Mouse (Mus musculus) myocyte (in vitro differentiated cells): ENCODE results near the gene Adcy7.

Experiments used
- MAX ChIP-seq: IDR thresholded peaks from one replicate; pipeline ENCODE4 v1.6.1; 2011; ENCODE audit warnings: low read depth, mild to moderate bottlenecking, control low read depth
- POLR2A ChIP-seq: IDR thresholded peaks from one replicate; pipeline ENCODE4 v1.6.1; 2011; ENCODE audit warnings: low read depth, mild to moderate bottlenecking, control low read depth, moderate library complexity; ENCODE audit not compliant: insufficient read length
- TCF12 ChIP-seq: IDR thresholded peaks from one replicate; pipeline ENCODE4 v1.6.1; 2011; ENCODE audit warnings: mild to moderate bottlenecking, control low read depth; ENCODE audit not compliant: poor library complexity, insufficient read depth, severe bottlenecking
- TCF3 ChIP-seq: IDR thresholded peaks from one replicate; pipeline ENCODE4 v1.6.1; 2011; ENCODE audit warnings: low read depth, control low read depth; ENCODE audit not compliant: insufficient read length

DNA sequence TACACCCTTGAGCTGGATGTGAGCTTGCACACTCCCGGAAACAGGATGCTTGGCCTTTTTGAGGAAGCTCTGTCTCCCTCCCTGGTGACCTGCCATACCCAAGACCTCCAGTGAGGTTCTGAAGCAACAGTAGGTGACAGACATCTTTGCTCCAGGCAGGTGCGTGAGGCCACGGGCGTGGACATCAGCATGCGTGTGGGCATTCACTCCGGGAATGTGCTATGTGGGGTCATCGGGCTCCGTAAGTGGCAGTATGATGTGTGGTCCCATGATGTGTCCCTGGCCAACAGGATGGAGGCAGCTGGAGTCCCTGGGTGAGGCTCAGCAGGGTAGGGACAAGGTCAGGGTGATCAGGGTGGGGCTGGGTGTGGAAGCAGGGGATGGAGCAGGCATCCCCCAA is 43.1 kb downstream of the Adcy7 start:
- no peak for TF ChIP-seq TCF12
- TF ChIP-seq MAX, result no peak
- no peak for TF ChIP-seq POLR2A
- TF ChIP-seq TCF3, result no peak
